Mouse (Mus musculus) cerebellum, adult 9-10 months (tissue): ENCODE data around the gene Smoc1.
A peak's percentile ranks its signal among the peaks of the same experiment; 100 is the strongest.

ENCODE experiments used
- DNase-seq: peaks from one replicate; pipeline ENCODE4 v3.0.0; 2022

The Smoc1 gene

GRCm38 (mm10) chr12:81138217-81138616 lies 111.6 kb downstream of the Smoc1 start:
- no peak for DNase-seq

- no peak for DNase-seq
Measured at GRCm38 (mm10) chr12:81139463-81139862, 112.9 kb downstream of the Smoc1 start.

- DNase-seq = no peak
Measured at GRCm38 (mm10) chr12:81140594-81141328, 114.2 kb downstream of the Smoc1 start.

- no peak for DNase-seq
Measured at GRCm38 (mm10) chr12:81141329-81141711, 114.7 kb downstream of the Smoc1 start.

- no peak for DNase-seq
Measured at GRCm38 (mm10) chr12:81142231-81142630, 115.6 kb downstream of the Smoc1 start.

- no peak for DNase-seq
Measured at GRCm38 (mm10) chr12:81144201-81144600, 117.6 kb downstream of the Smoc1 start.

GRCm38 (mm10) chr12:81146417-81147180 lies 120.0 kb downstream of the Smoc1 start:
- no peak for DNase-seq

GRCm38 (mm10) chr12:81147956-81148355 lies 121.3 kb downstream of the Smoc1 start:
- DNase-seq = peak; percentile 26

GRCm38 (mm10) chr12:81150917-81151316 lies 124.3 kb downstream of the Smoc1 start:
- no peak for DNase-seq

- no peak for DNase-seq
Measured at GRCm38 (mm10) chr12:81152082-81152481, 125.5 kb downstream of the Smoc1 start.

GRCm38 (mm10) chr12:81155675-81156074 lies 129.1 kb downstream of the Smoc1 start:
- DNase-seq = no peak

GRCm38 (mm10) chr12:81156841-81157240 lies 130.2 kb downstream of the Smoc1 start:
- DNase-seq = no peak

GRCm38 (mm10) chr12:81159947-81160346 lies 133.3 kb downstream of the Smoc1 start:
- no peak for DNase-seq

GRCm38 (mm10) chr12:81160425-81160824 lies 133.8 kb downstream of the Smoc1 start:
- DNase-seq = no peak

- DNase-seq = no peak
Measured at GRCm38 (mm10) chr12:81160831-81161230, 134.2 kb downstream of the Smoc1 start.

GRCm38 (mm10) chr12:81161282-81161681 lies 134.7 kb downstream of the Smoc1 start:
- DNase-seq = no peak

GRCm38 (mm10) chr12:81163131-81163530 lies 136.5 kb downstream of the Smoc1 start:
- DNase-seq = no peak

GRCm38 (mm10) chr12:81163566-81163965 lies 137.0 kb downstream of the Smoc1 start:
- no peak for DNase-seq

GRCm38 (mm10) chr12:81166092-81166491 lies 139.5 kb downstream of the Smoc1 start:
- DNase-seq = no peak

GRCm38 (mm10) chr12:81166615-81167014 lies 140.0 kb downstream of the Smoc1 start:
- DNase-seq = no peak

GRCm38 (mm10) chr12:81167142-81167541 lies 140.5 kb downstream of the Smoc1 start:
- DNase-seq = no peak

GRCm38 (mm10) chr12:81168031-81168430 lies 141.4 kb downstream of the Smoc1 start:
- no peak for DNase-seq

- DNase-seq = no peak
Measured at GRCm38 (mm10) chr12:81168494-81168893, 141.9 kb downstream of the Smoc1 start.

GRCm38 (mm10) chr12:81170076-81170475 lies 143.5 kb downstream of the Smoc1 start:
- no peak for DNase-seq
